Mouse (Mus musculus): Measurements from ENCODE around the gene Kcnk10.

DNA sequence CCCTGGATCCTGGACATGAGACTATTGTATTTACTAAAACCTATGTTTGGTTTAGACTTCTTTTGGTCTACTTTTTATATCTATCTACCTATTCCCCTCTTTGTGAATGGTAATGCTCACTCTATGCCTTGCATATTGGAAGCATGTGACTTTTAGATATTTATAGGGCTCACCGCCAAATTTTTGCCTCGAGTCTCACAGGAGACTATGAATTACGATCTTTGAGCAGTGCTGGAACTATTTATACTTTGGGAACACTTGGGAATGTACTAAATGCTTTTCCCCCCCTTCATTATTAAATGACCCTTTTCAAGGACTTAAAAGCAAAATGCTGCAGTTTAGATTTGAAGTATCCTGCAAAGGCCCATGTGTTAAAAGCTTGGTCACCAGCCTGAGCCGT, 181.5 kb downstream of the Kcnk10 start:
- TF ChIP-seq CTCF (IDR thresholded peaks at IDR 0.05; ENCODE audit: insufficient read depth, low read length): no peak
- no peak for TF ChIP-seq POLR2A (IDR thresholded peaks at IDR 0.05; ENCODE audit: borderline replicate concordance, extremely low read depth, low read depth, low read length)

Measured in lung, adult 2 months (tissue).